Mouse (Mus musculus): ENCODE results near the gene Snap91. TPM values are rescaled to one million over a fixed set of nuclear protein-coding genes. Genes with fewer than 3 reads are reported as not detected.

Snap91 gene
- polyA plus RNA-seq, 1 experiment from 2014 or later: 88.6 TPM

- H3K4me3 ChIP-seq (replicated peaks): no peak overlapping the region
- 95% methylated on average over 6 of the region's 6 CpGs for WGBS
Measured at GRCm38 (mm10) chr9:86775374-86775773, 105.1 kb downstream of the Snap91 start.

GRCm38 (mm10) chr9:86773996-86774395 is 106.5 kb downstream of the Snap91 start:
- H3K36me3 ChIP-seq: peaks cover 64% of the 10 kb centered on the region
- H3K9me3 ChIP-seq: no peaks in the 10 kb centered on the region
- WGBS: 88% methylated on average over 8 of the region's 8 CpGs
- no peaks in the 10 kb centered on the region for H3K27me3 ChIP-seq
- no peak overlapping the region for H3K27ac ChIP-seq
- H3K4me3 ChIP-seq (replicated peaks): no peak overlapping the region
- no peak overlapping the region for H3K4me2 ChIP-seq (replicated peaks)
- ATAC-seq: no peak
- H3K9ac ChIP-seq (replicated peaks): no peak overlapping the region
- no peaks in the 10 kb centered on the region for H3K4me1 ChIP-seq (replicated peaks)

More at GRCm38 (mm10) chr9:86775374-86775773, 105.1 kb downstream of the Snap91 start:
- Histone ChIP-seq H3K27me3 (no peaks in the 10 kb centered on the region), H3K9me3 (no peaks in the 10 kb centered on the region), H3K36me3 (peaks cover 69% of the 10 kb centered on the region), H3K9ac (replicated peaks) (no peak overlapping the region), H3K27ac (no peak overlapping the region), H3K4me2 (replicated peaks) (no peak overlapping the region), H3K4me1 (replicated peaks) (no peaks in the 10 kb centered on the region)
- no peak for ATAC-seq

- no peak overlapping the region for H3K4me2 ChIP-seq (replicated peaks)
- WGBS: 89% methylated on average over 3 of the region's 3 CpGs
- no peak overlapping the region for H3K4me3 ChIP-seq (replicated peaks)
- H3K9ac ChIP-seq (replicated peaks): no peak overlapping the region
- H3K27ac ChIP-seq: no peak overlapping the region
- H3K36me3 ChIP-seq: peaks cover 61% of the 10 kb centered on the region
- no peaks in the 10 kb centered on the region for H3K9me3 ChIP-seq
- no peaks in the 10 kb centered on the region for H3K27me3 ChIP-seq
- ATAC-seq: no peak
- no peaks in the 10 kb centered on the region for H3K4me1 ChIP-seq (replicated peaks)
Measured at GRCm38 (mm10) chr9:86772897-86773296, 107.6 kb downstream of the Snap91 start.

- WGBS: 80% methylated on average over 10 of the region's 10 CpGs
- no peaks in the 10 kb centered on the region for H3K4me1 ChIP-seq (replicated peaks)
- ATAC-seq: no peak
Measured at GRCm38 (mm10) chr9:86766991-86767390, 113.5 kb downstream of the Snap91 start.

GRCm38 (mm10) chr9:86764002-86764401 is 116.5 kb downstream of the Snap91 start:
- Histone ChIP-seq H3K9ac (replicated peaks) (no peak overlapping the region), H3K27me3 (no peaks in the 10 kb centered on the region), H3K36me3 (peaks cover 13% of the 10 kb centered on the region; the same call in 1 of the 2 replicates), H3K4me2 (replicated peaks) (no peak overlapping the region), H3K27ac (no peak overlapping the region), H3K4me3 (replicated peaks) (no peak overlapping the region), H3K9me3 (no peaks in the 10 kb centered on the region), H3K4me1 (replicated peaks) (no peaks in the 10 kb centered on the region)
- WGBS: 67% methylated on average over 2 of the region's 2 CpGs
- ATAC-seq: no peak

More at GRCm38 (mm10) chr9:86766991-86767390, 113.5 kb downstream of the Snap91 start:
- Histone ChIP-seq H3K27me3 (no peaks in the 10 kb centered on the region), H3K9me3 (no peaks in the 10 kb centered on the region), H3K36me3 (peaks cover 27% of the 10 kb centered on the region), H3K9ac (replicated peaks) (no peak overlapping the region), H3K4me2 (replicated peaks) (no peak overlapping the region), H3K27ac (no peak overlapping the region), H3K4me3 (replicated peaks) (no peak overlapping the region)

- no peak for ATAC-seq
- Histone ChIP-seq H3K9ac (replicated peaks) (no peak overlapping the region), H3K9me3 (no peaks in the 10 kb centered on the region), H3K4me2 (replicated peaks) (no peak overlapping the region), H3K27ac (no peak overlapping the region), H3K27me3 (no peaks in the 10 kb centered on the region), H3K36me3 (peaks cover 7% of the 10 kb centered on the region; the same call in 1 of the 2 replicates), H3K4me1 (replicated peaks) (no peaks in the 10 kb centered on the region), H3K4me3 (replicated peaks) (no peak overlapping the region)
- WGBS: 65% methylated on average over 8 of the region's 8 CpGs
Measured at GRCm38 (mm10) chr9:86762477-86763376, 117.7 kb downstream of the Snap91 start.

GRCm38 (mm10) chr9:86745926-86746581 is 134.4 kb downstream of the Snap91 start:
- peak; percentile 77 for ATAC-seq
- H3K36me3 ChIP-seq: no peaks in the 10 kb centered on the region
- H3K4me1 ChIP-seq (replicated peaks): peaks cover 13% of the 10 kb centered on the region
- H3K4me3 ChIP-seq (replicated peaks): no peak overlapping the region
- WGBS: 33% methylated on average over 13 of the region's 13 CpGs
- peaks cover 10% of the 10 kb centered on the region for H3K27me3 ChIP-seq
- no peaks in the 10 kb centered on the region for H3K9me3 ChIP-seq
- H3K9ac ChIP-seq (replicated peaks): 0 out of 2 replicates have a peak overlapping the region, but pooled peaks have one; percentile 28
- 0 out of 2 replicates have a peak overlapping the region, but pooled peaks have one; percentile 1 for H3K4me2 ChIP-seq (replicated peaks)
- no peak overlapping the region for H3K27ac ChIP-seq

GRCm38 (mm10) chr9:86744041-86744440 is 136.4 kb downstream of the Snap91 start:
- H3K27ac ChIP-seq: no peak overlapping the region
- H3K4me2 ChIP-seq (replicated peaks): peak overlapping the region; percentile 67
- no peak overlapping the region for H3K9ac ChIP-seq (replicated peaks)
- 32% methylated on average over 5 of the region's 5 CpGs for WGBS
- H3K9me3 ChIP-seq: no peaks in the 10 kb centered on the region
- peaks cover 13% of the 10 kb centered on the region for H3K4me1 ChIP-seq (replicated peaks)
- no peak overlapping the region; the same call in 1 of the 2 replicates for H3K4me3 ChIP-seq (replicated peaks)
- peaks cover 10% of the 10 kb centered on the region for H3K27me3 ChIP-seq
- no peaks in the 10 kb centered on the region for H3K36me3 ChIP-seq
- ATAC-seq: no peak

- Histone ChIP-seq H3K9me3 (no peaks in the 10 kb centered on the region), H3K9ac (replicated peaks) (peak within 1 kb of the TSS; percentile 59), H3K36me3 (no peaks in the 10 kb centered on the region), H3K4me1 (replicated peaks) (peaks cover 13% of the 10 kb centered on the region), H3K4me2 (replicated peaks) (peak within 1 kb of the TSS; percentile 67), H3K4me3 (replicated peaks) (peak within 1 kb of the TSS; percentile 39), H3K27ac (no peak within 1 kb of the TSS), H3K27me3 (peaks cover 10% of the 10 kb centered on the region)
- WGBS: 2% methylated on average over 19 of the region's 19 CpGs
- peak; percentile 90 for ATAC-seq
Measured at GRCm38 (mm10) chr9:86742959-86743911, 137.2 kb downstream of the Snap91 start, which contains the start of gene Prss35. Prss35 (plus strand) TSS chr9:86743649.

- Histone ChIP-seq H3K4me1 (replicated peaks) (peaks cover 13% of the 10 kb centered on the region), H3K9ac (replicated peaks) (no peak overlapping the region), H3K4me3 (replicated peaks) (no peak overlapping the region), H3K27me3 (peaks cover 10% of the 10 kb centered on the region), H3K9me3 (no peaks in the 10 kb centered on the region), H3K4me2 (replicated peaks) (no peak overlapping the region), H3K36me3 (no peaks in the 10 kb centered on the region), H3K27ac (no peak overlapping the region)
- ATAC-seq: no peak
- 10% methylated on average over 3 of the region's 3 CpGs for WGBS
Measured at GRCm38 (mm10) chr9:86739971-86740370, 140.5 kb downstream of the Snap91 start.

- H3K36me3 ChIP-seq: no peaks in the 10 kb centered on the region
- H3K27ac ChIP-seq: no peak overlapping the region
- no peak overlapping the region for H3K9ac ChIP-seq (replicated peaks)
- no peak overlapping the region for H3K4me2 ChIP-seq (replicated peaks)
- WGBS: 95% methylated on average over 8 of the region's 8 CpGs
- no peak overlapping the region for H3K4me3 ChIP-seq (replicated peaks)
- ATAC-seq: no peak
- no peaks in the 10 kb centered on the region for H3K9me3 ChIP-seq
- no peaks in the 10 kb centered on the region for H3K27me3 ChIP-seq
- peaks cover 11% of the 10 kb centered on the region for H3K4me1 ChIP-seq (replicated peaks)
Measured at GRCm38 (mm10) chr9:86738801-86739200, 141.7 kb downstream of the Snap91 start.

Data from midbrain, embryonic 13.5 days (tissue).